Mouse (Mus musculus): ENCODE data around the gene Gm13769.
"Not testable (repeated sequence)": the region's sequence is repeated elsewhere in the genome, so short reads cannot be mapped to it uniquely, and the experiment has no call there.

Gene Gm13769

DNA sequence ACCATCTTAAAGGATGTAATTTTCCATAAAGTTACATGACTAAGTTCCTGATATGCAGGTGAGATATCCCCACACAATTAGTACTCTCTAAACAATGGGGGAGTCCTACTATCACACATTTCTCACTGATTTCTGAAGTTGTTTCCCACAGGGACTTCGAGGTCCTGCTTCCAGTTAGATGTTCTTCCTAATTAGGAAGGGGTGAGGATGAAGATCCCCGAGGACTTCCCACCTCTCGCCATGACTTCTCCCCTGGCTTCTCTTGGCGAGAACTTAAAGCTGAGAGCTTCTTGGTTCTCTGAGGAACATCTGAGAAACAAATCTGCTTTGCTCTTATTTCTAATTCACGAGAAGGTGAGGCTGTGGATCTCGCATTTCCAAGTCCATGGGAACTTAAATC, at the start of gene Gm13769:
TSS of gene Gm13769 (plus strand) at position 301 of the 400 bp plus-strand sequence.
- in situ Hi-C loops (cut with MboI; ENCODE audit: low pct_unique_long_range_greater_than_20kb in 1 of 2, low sequenced_read_pairs in 2 of 2, unreplicated experiment in 1 of 2) = not testable (repeated sequence)

DNA sequence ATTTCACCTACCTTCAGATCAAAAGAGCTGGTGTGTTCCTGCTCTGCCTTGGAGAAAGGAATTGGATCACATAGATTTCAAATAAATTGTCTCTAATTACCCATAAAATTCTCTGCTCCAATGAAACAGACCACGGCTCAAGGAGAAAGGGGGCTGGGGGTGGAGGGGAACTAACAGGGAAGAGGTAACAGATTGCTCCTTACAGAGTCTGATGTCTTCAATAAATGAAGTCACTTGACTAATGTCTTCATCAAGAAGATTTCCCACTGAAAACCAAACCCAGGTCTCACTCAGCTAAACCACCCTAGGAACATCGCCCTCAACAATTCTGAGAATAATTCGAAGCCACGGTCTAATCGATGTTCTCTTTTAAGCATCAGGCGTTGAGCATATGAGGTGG, 29.3 kb upstream of the Gm13769 start, which contains the start of gene Olfr1272:
TSS of gene Olfr1272 (minus strand) at position 101 of the 400 bp plus-strand sequence.
- in situ Hi-C loops (cut with MboI; ENCODE audit: low pct_unique_long_range_greater_than_20kb in 1 of 2, low sequenced_read_pairs in 2 of 2, unreplicated experiment in 1 of 2) = no loop called here

DNA sequence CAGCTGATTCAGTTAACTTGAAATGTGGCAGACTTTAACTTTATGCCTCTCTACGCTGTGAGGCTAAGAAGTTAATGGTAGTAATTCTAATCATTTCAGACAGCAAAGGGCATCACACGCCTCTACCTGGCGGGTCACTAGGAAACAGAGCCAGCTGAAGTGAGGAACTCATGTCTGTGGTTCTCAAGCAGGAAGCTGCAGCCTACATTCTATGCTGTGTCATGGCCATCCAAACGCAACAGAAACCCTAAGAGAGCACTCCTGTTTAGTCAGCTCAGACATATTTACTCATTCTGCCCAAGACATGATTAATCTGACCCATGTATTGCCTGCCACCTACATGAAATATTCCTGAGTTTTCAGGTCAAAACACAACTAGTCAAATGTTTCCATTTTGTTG, 24.7 kb downstream of the Gm13769 start:
- in situ Hi-C loops (cut with MboI; ENCODE audit: low pct_unique_long_range_greater_than_20kb in 1 of 2, low sequenced_read_pairs in 2 of 2, unreplicated experiment in 1 of 2) = not testable (repeated sequence)

DNA sequence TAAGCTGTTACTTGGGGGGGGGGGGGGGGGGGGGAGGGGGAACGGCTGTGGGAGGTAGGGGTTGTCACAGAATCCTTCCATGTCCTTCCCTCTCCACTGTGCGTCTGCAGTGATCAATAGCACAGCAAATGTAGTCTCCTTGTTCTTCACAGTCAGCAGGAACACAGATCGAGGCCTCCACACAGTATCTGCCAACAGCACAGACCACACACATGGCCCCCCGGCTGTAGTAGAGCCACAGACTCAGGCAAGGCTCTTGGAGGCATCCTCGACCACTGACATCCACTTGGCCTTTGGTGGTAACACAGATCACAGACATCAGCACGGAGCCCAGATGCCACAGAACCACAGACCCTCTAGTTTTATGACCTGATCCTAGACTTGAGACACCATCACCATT, 29.0 kb downstream of the Gm13769 start:
- in situ Hi-C loops (cut with MboI; ENCODE audit: low pct_unique_long_range_greater_than_20kb in 1 of 2, low sequenced_read_pairs in 2 of 2, unreplicated experiment in 1 of 2) = not testable (repeated sequence)

DNA sequence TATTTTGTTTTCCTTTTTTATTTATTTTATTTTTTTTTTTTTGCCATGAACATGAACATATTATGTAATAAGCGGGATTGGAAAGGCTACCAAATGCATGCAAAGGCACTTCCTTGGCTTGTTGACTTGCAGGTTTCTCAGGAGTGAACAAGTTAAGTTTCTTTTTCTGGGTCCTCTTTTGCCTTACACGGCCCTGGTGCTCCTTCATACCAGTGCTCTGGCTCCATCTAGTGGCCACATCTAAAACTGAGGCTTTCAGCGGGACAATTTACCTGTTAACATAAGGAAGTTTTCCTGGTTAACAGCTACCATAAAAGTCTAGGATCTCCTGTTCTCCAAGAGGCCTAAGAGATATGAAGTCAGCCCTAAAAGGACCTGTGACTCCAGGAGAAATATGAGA, 29.5 kb downstream of the Gm13769 start:
- in situ Hi-C loops (cut with MboI; ENCODE audit: low pct_unique_long_range_greater_than_20kb in 1 of 2, low sequenced_read_pairs in 2 of 2, unreplicated experiment in 1 of 2) = not testable (repeated sequence)

DNA sequence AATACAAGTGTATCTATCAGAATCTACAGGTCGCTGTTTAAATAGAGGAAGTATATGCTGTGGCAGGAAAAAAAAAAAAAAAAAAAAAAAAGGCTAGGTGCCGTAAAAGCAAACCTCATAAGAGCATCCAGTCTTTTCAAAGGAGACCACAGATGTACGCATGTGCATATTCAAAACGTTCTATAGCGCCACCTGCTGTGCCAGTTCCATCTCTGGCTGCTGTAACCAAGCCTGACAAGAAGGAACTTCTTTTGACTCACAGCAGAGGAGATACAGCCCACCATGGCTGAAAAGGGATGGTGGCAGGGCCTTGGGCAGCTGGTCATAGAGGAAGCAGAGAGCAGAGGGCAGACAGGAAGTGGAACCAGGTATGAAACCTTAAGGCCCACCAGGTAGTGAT, 37.2 kb downstream of the Gm13769 start:
- in situ Hi-C loops (cut with MboI; ENCODE audit: low pct_unique_long_range_greater_than_20kb in 1 of 2, low sequenced_read_pairs in 2 of 2, unreplicated experiment in 1 of 2) = not testable (repeated sequence)

DNA sequence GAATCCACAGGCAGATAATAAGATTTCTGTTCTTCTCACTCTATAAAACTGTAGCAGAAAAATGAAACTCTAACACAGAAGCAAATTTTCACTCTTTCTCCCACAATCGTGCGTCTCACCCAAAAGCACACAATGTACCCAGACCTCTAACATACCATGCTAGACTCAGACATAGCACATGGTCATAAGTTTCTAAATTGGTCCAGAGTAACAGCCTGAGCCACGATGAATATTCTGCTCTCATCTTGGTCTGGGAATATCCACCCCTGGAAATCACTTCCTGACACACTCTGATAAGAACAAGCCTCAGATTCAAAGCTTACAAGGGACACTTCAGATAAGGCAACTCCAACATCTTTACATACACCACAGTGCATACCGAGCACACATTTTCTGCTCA, 38.2 kb downstream of the Gm13769 start:
- in situ Hi-C loops (cut with MboI; ENCODE audit: low pct_unique_long_range_greater_than_20kb in 1 of 2, low sequenced_read_pairs in 2 of 2, unreplicated experiment in 1 of 2) = not testable (repeated sequence)
